Mouse (Mus musculus) heart, postnatal 0 days (tissue): ENCODE measurements around the gene Ifna4.

ENCODE experiments used
- CTCF ChIP-seq: IDR thresholded peaks from 2 replicates; pipeline ENCODE4 v1.5.1; 2016; ENCODE audit warnings: antibody characterized with exemption, control low read depth, low read depth
- EP300 ChIP-seq: IDR thresholded peaks from 2 replicates; pipeline ENCODE4 v1.6.1; 2016; ENCODE audit warnings: antibody characterized with exemption, low read depth

DNA sequence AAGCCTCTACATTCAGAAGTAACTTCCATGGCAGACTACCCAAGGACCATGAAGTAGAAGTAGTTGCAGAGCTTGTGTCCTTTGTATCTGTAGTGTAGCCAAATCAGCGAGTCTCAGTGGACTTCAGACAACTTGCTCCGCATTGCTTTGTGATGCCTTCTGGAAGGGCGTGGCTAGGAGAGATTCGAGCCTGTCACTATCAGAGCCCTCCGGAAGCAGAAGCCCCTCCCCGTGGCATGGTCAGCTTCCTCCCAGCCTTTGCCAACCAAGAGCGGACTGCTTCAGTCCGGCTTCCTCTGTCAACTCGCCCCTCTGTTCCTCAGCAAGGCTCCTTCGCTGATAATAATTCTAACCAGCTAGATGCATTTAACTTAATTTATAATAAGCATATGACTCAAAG is 36.6 kb downstream of the Ifna4 start:
- no peak for TF ChIP-seq CTCF
- no peak for TF ChIP-seq EP300
